Mouse (Mus musculus): ENCODE data around the gene Asic2. TPM values are rescaled to one million over a fixed set of nuclear protein-coding genes. Genes with fewer than 3 reads are reported as not detected.

Gene Asic2
- total RNA-seq, 2 experiments from 2014 or later: not detected

DNA sequence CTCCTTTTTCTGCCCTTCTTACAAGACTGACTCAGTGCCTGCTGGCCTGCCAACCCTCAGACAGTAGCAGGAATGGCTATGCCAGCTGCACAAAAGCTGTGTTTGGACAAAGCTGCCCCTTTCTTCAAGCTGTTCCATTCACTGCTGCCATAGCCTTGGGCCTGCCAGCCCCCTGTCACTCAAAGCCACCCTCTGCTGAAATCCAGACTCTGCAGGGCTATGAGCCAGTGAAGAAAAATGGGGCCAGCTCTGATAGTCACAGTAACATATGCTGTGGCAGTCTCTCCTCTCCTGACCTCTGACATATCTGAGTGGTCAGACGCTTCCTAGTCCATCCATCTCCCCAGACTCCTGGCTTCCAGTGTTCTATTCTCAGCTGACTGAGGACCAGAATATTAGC is 200.5 kb downstream of the Asic2 start:
- intact Hi-C loops (cut with DNase I): loop anchor here (10.0 kb wide), 1 partner anchor 133 kb away; no protein-coding TSS in a partner anchor

DNA sequence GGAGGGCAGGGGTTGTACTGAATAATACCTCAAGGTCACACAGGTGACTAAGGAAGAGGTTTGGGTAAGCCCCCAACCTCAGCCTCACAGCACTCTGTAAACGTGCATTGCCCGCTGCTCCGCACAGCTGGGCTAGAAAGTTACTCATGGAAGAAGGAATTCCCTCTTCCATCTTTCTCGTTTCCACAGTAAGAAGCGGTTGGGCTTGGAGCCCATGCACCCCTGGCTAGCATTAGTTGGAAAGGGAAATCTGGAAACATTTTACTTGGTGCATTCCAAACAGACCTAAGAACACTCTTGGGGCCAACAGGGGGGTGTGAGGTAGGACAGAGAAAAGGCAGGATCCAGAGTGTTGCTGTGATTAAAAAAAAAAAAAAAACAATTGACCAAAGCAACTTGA is 203.0 kb downstream of the Asic2 start:
- peak in 1 of 2 experiments; percentile 13 for DNase-seq
- intact Hi-C loops (cut with DNase I): loop anchor here (10.0 kb wide), 1 partner anchor 130 kb away; no protein-coding TSS in a partner anchor

More for the DNA sequence above, 200.5 kb downstream of the Asic2 start:
- peak; percentile 16 to 33 for DNase-seq

DNA sequence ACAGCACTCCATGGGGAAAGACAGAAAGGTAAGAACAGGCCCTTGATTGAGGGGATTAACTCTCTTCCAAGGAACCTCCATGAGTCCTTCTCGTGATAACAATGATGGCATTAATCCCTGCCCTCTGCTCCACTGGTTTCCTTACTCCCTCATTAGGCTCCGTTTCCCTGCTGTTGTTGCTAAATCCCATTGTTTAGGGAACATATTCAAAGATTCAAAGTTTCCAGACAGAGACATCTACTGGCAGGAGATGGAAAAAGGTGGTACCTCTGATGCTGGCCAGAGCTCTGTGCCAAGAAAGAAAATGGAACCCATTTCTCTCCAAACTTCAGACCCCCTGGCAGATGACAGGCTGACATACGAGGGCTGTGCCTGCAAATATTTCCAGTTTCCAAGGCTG is 203.5 kb downstream of the Asic2 start:
- DNase-seq: no peak
- intact Hi-C loops (cut with DNase I): loop anchor here (10.0 kb wide), 1 partner anchor 130 kb away; no protein-coding TSS in a partner anchor

DNA sequence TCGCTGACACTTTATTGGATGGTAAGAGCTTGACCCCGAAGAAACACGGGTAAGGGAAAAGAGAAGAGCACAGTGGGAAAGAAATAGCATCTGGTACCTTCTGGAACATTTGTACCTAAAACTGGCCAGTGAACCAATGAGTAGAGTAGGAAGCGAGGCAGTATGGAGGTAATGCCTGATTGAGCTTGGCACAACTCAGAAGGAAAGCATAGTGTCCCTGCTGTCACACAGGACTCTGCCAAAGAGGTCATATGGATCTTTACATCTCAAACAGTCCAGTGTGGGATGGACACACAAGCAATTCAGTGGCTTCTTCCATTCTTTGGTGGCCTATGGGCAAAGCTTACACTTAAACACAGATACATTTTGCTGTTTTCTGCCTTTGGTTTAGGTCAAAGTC is 211.0 kb downstream of the Asic2 start:
- DNase-seq: no peak
- intact Hi-C loops (cut with DNase I): no loop called here

DNA sequence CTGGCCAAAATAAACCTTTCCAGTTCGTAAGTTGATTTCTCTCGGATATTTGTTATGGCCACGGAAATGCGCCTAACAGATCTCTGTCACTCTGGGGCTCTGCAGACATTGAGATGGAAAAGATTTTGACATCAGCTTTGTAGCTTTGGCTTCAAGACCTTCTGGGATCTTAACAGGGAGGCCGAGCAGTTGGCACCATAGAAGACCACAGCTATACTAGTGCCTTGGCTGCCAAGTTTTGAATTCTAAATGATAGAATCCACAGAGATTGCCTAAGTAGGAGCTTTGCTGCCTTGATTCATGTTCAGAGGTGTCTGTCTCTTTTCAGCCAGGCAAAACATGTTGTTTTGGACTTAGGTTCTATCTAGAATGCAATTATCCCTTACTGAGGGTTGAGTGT is 217.4 kb downstream of the Asic2 start:
- intact Hi-C loops (cut with DNase I): no loop called here
- DNase-seq: no peak

DNA sequence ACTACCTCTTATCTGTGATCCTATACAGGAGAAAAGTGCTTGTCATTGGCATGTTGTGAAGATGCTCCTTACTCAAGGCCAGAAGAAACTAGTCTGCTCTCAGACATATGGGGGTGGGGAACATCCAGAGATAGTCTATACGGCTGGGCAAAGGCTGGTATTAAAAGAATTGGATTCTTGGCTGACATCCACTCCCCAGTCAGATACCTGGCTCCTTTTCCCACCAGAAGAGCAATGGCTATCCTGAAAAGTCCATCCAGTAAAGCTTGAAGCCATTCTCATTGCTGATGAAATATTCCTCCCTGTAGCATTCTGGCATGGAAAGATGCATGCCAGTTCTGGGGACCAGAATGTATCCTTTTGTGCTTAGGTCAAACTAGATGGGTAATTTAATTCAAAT is 218.2 kb downstream of the Asic2 start:
- intact Hi-C loops (cut with DNase I): no loop called here
- DNase-seq: no peak

DNA sequence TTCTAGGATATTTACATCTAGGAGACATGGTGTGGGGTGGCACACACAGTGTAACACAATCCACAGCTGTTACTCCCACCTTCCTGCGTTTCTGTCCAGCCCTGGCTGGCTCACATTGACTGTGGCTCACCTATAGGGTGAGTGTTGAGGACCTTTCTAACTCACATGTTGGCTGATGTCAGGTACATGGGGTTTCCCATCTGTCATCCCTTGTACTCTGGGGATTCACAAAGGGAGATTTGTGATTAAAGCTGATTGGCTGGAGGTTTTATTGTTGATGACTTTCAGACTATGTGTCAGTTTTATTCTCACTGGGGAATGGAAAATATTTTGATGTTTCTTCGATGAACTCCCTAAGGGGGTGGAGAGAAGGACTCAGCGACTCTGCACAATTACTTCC is 229.3 kb downstream of the Asic2 start:
- DNase-seq: no peak
- intact Hi-C loops (cut with DNase I): no loop called here

DNA sequence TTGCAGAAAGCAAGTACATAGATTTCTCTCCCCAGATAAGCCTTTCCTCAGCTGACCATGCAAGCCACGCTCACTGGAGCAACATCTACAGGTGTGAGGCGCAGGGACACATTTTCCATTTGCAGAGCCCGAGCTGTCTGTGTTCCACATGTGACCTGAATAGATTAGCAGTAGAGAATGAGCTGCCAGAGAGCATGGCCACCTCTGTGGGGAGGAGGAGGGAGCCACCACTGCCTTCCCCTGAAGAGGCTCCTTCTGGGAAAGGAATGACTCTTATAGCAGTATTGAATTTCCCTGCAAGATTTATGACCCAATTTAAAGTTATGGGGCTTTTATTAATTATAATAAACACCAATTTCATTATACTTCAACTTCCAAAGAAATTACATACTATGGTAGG is 230.5 kb downstream of the Asic2 start:
- no peak for DNase-seq
- intact Hi-C loops (cut with DNase I): no loop called here

DNA sequence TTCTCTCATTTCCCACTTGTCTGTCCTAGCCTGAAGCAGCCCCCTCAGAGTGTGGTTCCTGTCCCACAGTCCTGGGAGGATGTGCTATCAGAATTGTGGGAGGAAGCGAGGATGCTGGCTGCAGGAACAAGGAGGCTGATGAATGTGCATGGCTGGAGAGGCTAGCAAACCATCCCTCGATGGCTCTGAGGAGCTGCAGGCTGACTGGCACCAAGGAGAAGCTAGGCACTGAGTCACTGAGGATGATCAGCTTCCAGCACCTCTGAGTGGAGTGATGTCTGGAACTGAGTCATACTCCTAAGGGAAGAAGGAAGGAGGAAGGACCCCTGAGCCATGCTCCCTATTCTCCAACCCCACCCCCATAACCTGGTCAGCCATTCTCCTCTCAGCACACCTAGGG is 246.2 kb downstream of the Asic2 start:
- no peak for DNase-seq
- intact Hi-C loops (cut with DNase I): no loop called here

DNA sequence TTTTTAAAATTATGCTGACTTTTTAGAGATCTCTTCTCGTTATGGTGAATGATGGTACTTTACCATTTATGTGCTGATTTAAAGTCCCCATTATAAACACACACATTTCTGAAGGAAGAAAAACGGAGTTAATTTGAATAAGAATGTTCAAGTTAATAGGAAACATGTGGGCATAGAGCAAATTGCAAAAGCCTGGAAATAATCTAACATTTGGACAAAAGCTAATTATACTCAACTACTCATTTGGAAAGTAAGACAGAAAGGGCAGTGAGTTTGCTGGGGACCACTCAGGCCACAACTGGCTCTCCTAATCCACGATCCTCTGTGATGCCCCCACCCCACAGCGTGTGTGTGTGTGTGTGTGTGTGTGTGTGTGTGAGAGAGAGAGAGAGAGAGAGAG is 253.5 kb downstream of the Asic2 start:
- intact Hi-C loops (cut with DNase I): no loop called here
- DNase-seq: no peak

DNA sequence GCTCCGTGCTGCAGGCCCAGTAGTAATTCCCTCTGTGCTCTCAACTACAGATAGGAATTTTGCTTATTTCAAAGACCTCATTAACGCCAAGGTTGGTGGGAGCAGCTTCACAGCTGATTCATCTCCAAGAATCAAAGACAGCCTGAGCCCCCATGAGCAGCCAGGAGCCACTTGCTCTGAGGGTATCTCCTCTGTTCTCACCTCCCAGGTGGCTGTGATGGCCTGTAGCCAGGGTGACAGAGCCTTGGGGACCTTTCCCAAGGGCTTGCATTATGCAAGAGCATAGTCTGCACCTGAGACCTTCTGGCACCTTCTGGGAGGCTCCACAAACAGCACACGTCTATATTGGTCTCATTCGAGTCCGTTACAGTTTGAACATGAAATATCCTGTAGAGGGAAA is 261.3 kb downstream of the Asic2 start:
- no peak for DNase-seq
- intact Hi-C loops (cut with DNase I): no loop called here

DNA sequence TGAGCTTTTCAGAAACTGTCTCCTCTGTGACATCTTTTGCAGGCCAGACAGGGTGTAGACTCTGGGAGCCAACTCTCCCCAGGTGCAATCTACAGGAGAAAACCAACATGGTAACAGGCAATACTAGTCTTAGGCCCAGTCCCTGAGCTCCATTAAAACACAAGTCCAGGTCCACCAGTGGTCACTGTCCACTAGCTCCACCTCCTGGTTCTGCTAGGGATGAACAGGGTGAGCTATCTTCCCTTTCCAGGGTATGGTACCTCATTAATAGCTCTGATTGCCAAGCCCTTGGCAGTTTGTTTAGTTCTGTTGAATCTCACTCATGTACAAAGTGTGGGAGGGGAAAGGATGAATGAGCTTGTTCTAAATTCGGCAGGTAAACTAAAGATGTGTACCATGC is 270.2 kb downstream of the Asic2 start:
- intact Hi-C loops (cut with DNase I): no loop called here
- no peak for DNase-seq

DNA sequence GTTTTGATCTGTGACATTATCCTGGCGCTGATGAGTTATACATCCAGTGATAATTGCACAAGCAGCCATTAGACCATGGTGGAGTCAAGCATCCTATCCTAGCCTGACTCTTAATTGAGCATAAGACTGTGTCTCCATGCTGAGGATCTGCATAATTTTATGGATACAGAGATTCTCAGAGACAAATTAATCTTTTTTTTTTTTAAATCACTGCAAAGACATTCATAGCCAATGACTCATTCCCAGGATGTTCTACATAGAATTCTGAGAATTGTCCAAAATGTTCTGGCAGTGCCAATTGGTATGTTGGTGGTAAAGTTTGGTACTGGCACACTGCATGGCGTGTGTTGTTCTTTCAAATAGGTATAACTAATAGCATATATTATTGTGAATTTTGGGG is 272.8 kb downstream of the Asic2 start:
- intact Hi-C loops (cut with DNase I): no loop called here
- no peak for DNase-seq

DNA sequence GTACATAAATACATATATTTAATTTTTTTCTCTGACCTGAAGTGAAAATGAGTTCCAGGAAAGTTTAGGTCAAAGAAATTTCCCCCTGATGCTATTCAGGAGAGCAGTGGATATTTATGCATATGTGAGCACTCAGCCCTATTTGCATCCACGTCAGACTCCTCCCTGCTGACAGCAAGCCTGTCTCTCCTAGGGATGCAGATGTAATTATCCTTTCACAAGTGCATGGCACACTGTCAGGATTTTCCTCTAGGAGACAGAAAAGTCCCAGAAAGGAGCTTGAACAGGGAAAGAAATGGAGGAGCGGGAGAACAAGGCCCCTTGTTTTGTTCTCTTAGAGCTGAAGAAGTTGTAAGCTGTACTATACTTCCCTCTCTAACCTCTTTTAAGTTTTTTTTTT is 287.7 kb downstream of the Asic2 start:
- DNase-seq: no peak
- intact Hi-C loops (cut with DNase I): no loop called here

DNA sequence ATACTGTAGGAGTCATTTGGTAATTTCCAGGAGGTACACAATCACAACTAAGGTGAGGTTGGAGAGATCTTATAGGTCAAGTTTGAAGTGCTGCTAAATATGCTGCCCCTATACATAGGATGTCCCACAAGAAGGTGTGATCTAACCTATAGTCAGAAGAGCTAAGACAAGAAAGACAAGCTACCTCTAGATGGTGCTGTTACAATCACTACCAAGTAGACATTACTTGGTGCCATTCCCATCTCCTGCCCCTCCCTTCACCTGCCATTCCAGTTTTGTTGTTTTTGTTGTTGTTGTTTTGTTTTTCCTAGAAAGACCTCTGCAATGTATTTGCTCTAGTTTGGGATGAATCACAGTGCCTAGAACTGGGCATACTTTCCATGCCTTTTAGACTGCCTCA is 296.5 kb downstream of the Asic2 start:
- intact Hi-C loops (cut with DNase I): loop anchor here (10.0 kb wide), 1 partner anchor 303 kb away; no protein-coding TSS in a partner anchor
- no peak for DNase-seq

DNA sequence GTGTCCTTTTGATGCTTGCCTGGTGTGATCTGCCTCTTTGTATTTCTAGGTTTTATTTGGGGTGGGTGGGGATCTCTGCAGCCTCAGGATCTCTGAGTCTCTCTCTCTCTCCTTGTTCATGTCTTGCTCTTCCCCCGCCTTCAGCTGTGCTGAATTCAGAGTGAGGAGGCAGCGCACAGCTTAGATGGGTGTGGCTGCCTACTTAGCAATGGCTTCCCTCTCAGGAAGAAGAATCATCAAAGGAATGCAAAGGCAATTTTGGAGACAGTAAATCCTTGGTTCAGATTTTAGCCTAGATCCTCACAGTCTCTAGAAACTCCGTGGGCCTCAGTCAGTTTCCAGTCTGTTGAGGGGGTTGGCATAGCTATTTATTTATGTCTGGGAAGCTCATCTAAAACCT is 297.8 kb downstream of the Asic2 start:
- intact Hi-C loops (cut with DNase I): loop anchor here (10.0 kb wide), 1 partner anchor 304 kb away; no protein-coding TSS in a partner anchor
- no peak for DNase-seq

DNA sequence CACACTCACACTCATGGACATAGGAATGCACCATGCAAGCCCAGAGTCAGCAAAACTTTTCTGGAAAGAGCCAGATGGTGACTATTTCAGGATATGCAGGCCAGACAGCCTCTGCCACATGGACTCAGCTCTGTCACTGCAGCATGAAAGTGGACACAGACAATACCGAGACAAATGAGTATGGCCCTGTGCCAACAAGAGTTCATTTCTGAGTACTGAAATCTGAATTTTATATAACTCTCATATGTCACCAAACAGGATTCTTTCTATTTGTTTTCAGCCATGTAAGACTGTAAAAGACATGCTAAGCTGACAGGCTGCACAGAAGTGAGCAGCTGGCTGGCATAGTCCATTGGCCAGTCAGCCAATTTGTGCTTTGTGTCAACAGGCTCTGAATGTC is 309.4 kb downstream of the Asic2 start:
- peak in 1 of 2 experiments; percentile 4 for DNase-seq

DNA sequence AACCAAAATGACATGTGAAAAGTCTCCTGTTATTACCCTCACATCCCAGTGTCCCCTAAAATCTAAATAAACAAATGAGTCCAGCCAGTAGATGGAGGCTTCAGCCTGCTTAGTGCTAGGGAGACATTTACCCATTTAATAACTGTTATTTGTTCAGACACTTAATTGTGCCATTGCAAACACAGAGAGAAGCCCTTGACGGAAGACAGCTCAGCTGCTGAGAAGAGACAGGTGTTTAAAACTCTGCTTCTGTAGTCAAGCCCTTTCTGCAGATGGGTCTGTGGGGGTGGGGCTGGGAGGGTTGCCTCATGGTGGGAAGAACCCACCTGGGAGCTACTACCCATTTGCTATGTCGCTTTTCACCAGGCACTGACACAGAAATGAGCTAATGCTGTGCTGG is 311.1 kb downstream of the Asic2 start:
- intact Hi-C loops (cut with DNase I): no loop called here
- DNase-seq: no peak

More for the DNA sequence above, 309.4 kb downstream of the Asic2 start:
- intact Hi-C loops (cut with DNase I): no loop called here

DNA sequence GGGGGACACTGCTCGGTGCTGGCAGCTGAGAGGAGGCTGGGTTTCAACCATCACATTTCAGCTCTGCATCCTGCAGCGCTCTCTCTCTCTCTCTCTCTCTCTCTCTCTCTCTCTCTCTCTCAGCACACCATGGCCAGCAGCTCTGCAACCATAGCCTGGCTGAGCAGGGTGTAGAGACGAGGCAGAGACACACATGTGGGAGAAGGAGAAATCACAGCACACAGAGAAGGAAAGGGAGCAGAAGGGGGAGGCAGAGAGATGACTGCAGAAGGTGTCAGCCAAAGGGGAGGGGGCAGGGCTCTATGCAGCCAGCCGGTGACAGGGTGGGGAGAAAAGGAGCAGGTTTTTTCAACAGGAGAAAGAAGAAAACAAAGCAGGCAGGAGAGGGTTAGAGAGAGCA is 320.4 kb downstream of the Asic2 start:
- intact Hi-C loops (cut with DNase I): no loop called here
- DNase-seq: no peak

DNA sequence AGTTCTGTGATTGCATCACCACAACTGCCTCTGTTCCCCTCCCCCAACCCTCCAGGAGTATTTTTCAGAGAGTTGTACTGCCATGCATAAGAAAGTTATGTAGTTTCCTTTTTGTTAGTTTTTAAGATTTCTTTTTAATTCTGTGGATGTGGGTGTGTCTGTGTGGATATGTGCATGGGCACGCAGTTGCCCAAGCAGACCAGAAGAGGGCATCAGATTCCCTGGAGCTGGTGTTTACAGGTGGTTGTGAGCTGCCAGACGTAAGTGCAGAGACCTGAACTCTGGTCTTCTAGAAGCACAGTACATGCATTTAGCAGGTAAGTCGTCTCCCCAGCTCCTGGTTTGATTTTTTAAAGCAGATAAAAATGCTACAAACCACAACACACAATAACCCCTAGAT is 322.7 kb downstream of the Asic2 start:
- no peak for DNase-seq
- intact Hi-C loops (cut with DNase I): no loop called here

DNA sequence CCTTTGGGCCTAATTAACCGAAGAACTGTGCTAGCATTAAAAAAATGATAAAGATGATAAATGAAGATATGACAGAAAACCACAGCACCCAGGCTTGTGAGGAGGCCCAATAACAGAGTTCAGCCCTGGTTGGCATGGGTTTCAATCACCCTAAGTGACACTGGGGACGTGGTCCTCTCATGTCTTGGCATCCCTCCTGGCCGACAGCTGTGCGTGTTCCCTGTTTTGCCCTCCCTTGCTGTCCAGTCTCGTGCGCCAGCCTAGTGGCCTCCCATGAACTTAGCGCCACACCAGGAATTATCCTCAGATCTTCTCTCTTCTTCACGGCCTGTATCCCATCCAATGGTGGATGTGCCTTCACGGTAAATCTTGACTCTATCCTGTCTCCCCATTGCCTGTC is 331.9 kb downstream of the Asic2 start:
- intact Hi-C loops (cut with DNase I): loop anchor here (5.0 to 10.0 kb wide), 2 partner anchors 128 to 541 kb away; no protein-coding TSS in a partner anchor
- DNase-seq: no peak

DNA sequence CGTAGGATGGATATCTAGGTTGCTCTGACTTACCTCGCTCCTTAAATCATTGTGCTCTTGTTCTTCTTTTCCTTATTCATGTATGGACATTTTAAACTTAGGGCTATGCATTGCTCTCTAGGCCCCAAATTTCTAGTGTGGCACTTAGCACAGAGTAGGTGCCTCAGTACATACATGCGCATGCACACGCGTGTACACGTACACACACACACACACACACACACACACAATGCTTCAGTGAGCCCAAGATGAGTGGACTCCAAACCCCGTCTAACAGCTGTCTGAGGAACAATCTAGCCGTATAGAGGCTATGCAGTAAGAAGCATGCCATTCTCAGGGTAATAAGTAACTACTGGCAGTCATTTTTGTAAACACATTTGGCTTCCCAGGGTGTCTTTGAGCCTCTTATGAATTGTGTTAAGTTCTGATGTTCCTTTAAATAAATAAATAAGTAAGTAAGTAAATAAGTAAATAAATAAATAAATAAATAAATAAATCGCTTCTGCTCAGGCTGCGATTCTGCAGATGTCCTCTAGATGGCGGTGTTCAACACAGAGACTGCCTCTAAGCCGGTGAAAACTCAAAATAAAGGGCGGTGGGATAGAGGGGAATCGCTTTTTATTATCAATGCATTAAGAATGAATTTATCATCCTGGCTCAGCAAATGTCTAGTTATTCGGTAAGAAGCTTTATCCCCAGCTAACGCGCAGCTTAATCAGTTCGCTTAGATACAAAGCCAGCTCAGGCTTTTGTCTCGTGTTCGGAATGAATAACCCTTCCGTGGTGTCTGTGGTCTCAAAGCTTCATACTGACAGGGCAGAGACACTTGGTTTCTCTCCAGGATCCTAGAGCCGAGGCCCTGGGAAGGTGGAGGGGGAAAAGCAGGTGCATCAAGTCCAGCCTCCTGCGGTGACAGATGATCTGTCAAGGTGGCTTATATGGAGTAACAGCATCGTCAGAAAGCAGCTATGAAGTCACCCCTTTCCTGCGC is 333.6 kb downstream of the Asic2 start:
- intact Hi-C loops (cut with DNase I): loop anchor here (2.0 to 10.0 kb wide), 3 partner anchors 130 to 543 kb away; no protein-coding TSS in a partner anchor

More for the DNA sequence above, 333.6 kb downstream of the Asic2 start:
- DNase-seq: peak; percentile 26 to 67
